Mouse (Mus musculus): ENCODE measurements around the gene Zxdb.
A peak's percentile ranks its signal among the peaks of the same experiment; 100 is the strongest.
"Not testable (repeated sequence)": the region's sequence is repeated elsewhere in the genome, so short reads cannot be mapped to it uniquely, and the experiment has no call there.

Zxdb gene

GRCm38 (mm10) chrX:94724192-94724971 is at the start of gene Zxdb:
Zxdb (plus strand) TSS chrX:94724569.
- not testable (repeated sequence) for DNase-seq

- DNase-seq: peak; percentile 35 to 66
These were observed 49.4 kb upstream of the Zxdb start for GRCm38 (mm10) chrX:94674977-94675376.

- not testable (repeated sequence) for DNase-seq
These were observed 42.8 kb upstream of the Zxdb start for GRCm38 (mm10) chrX:94681581-94681980.

- peak; percentile 11 to 68 for DNase-seq
These were observed 34.8 kb upstream of the Zxdb start for GRCm38 (mm10) chrX:94689593-94689992.

- DNase-seq: not testable (repeated sequence)
These were observed 17.7 kb upstream of the Zxdb start for GRCm38 (mm10) chrX:94706676-94707075.

GRCm38 (mm10) chrX:94709752-94710151 is 14.6 kb upstream of the Zxdb start:
- DNase-seq: not testable (repeated sequence)

GRCm38 (mm10) chrX:94724972-94725569 is 702 bp downstream of the Zxdb start:
- peak in 1 of 2 experiments; percentile 7 for DNase-seq

- not testable (repeated sequence) for DNase-seq
These were observed 1.3 kb downstream of the Zxdb start for GRCm38 (mm10) chrX:94725627-94726083.

- DNase-seq: no peak
These were observed 7.2 kb downstream of the Zxdb start for GRCm38 (mm10) chrX:94731596-94731995.

- DNase-seq: peak; percentile 1 to 15
These were observed 29.4 kb downstream of the Zxdb start for GRCm38 (mm10) chrX:94753733-94754132.

- no peak for DNase-seq
These were observed 35.6 kb downstream of the Zxdb start for GRCm38 (mm10) chrX:94759959-94760358.

- DNase-seq: no peak
These were observed 49.5 kb downstream of the Zxdb start for GRCm38 (mm10) chrX:94773876-94774275.
